Mouse (Mus musculus) lung, adult 2 months (tissue): ENCODE results near the gene Lgals8.

Source experiments
- CTCF ChIP-seq: fragments of 200-500 bp; IDR thresholded peaks from 2 replicates; pipeline ENCODE4 v1.5.1; 2011; ENCODE audit warnings: mild to moderate bottlenecking, low read length, control low read depth; ENCODE audit not compliant: insufficient read depth
- POLR2A ChIP-seq: fragments of 200-500 bp; IDR thresholded peaks from 2 replicates; pipeline ENCODE4 v1.6.1; 2011; ENCODE audit warnings: low read depth, mild to moderate bottlenecking, control low read depth, low read length, borderline replicate concordance; ENCODE audit errors: extremely low read depth

DNA sequence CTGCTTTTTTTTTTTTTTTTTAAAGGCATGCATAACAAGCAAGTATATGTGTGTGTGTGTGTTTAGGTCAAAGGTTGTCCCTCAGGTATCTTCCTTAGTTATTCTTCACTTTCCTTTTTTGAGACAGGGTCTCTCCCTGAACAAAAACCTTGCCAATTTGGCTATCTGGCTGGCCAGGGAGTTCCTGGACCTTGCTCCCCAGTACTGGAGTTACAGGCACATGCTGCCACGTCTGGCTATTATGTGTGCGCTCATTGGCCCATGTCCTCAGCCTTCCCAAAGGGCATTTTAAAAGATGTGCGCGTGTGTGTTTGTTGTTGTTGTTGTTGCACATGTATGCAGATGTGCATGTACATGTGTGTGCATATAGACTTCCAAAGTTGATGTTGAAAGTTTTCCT is 12.1 kb upstream of the Lgals8 start:
- TF ChIP-seq CTCF (no peak), POLR2A (no peak)
